Mouse (Mus musculus): ENCODE results near the gene Thbs3.

DNA sequence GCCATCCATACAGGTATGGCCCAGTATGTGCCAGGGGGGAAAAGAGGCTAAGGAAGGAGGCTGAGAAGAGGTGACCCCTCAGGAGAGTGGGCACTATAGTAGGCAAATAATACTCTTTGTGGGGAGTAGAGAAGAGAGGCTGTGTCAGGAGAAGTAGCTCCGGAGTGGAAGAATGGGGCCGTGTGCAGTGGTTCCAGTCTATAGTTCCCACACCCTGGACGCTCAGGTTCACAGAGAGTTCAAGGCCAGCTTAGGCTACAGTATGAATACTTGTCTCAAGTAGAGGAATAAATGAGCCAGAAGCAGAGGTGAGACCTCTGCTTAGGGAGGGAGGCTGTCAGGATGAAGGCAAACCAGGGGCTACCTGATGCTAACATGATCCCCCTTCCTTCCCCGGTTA, 14.3 kb downstream of the Thbs3 start:
- TF ChIP-seq EP300 (IDR thresholded peaks at IDR 0.05; ENCODE audit: low read depth) (no peak), CTCF (IDR thresholded peaks at IDR 0.05; ENCODE audit: low read depth) (no peak)
